Mouse (Mus musculus) mouse trophoblast stem cell (cell line): Measurements from ENCODE around the gene Chst10.

Experiments
- in situ Hi-C, 2 experiments: fragments of 300-500 bp; cut with MseI, MboI; formaldehyde crosslinking; loops; 2 replicates in 1 of 2; 3 replicates in 1 of 2; pipeline ENCODE4 v1.15.1; 2025

Gene Chst10

DNA sequence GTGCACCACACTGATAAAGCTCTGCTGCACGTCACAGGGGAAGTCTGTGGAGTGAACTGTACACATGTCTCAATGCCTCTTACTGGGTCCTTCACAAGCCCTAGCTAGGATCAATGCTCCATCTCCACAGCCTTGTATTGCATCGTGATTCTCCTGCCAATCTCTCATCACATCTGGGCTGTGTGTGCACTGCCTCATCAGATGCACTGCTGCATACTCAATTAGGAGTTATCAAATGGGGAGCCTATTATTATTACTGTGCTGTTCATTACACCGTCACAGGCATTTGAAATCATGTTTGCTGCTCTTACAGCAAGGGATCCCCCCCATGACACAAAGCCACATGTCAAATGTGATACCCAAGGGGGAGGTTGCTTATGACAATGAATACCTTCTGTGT lies 80.3 kb downstream of the Chst10 start:
- in situ Hi-C loops, result no loop called here

GRCm38 (mm10) chr1:38817268-38817667 lies 80.7 kb downstream of the Chst10 start:
- in situ Hi-C loops, result no loop called here

DNA sequence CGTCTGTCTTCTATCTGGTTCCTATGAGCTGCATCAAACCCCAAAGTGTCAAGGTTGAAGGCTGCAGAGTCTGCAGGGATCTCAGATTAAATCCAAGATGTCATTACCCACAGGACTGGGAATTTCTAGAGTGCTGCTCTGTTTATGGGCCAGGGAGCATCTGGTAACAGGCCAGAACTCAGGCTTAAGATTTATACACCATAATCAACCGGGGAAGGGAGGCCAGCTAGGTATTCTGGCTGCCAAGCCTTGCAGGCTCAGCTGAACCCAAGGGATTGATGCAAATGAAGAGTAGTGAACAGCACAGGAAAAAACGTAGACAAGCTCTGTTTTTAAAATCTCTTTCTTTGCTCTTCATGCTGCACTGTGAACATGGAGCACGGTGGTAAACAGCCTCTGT lies 81.7 kb downstream of the Chst10 start:
- in situ Hi-C loops, result no loop called here
